Mouse (Mus musculus): ENCODE results near the gene Suz12. TPM values are rescaled to one million over a fixed set of nuclear protein-coding genes. Genes with fewer than 3 reads are reported as not detected.
A peak's percentile ranks its signal among the peaks of the same experiment; 100 is the strongest.
"Not testable (repeated sequence)": the region's sequence is repeated elsewhere in the genome, so short reads cannot be mapped to it uniquely, and the experiment has no call there.

The Suz12 gene
- polyA plus RNA-seq, 1 experiment from 2014 or later, result 23.6 TPM

DNA sequence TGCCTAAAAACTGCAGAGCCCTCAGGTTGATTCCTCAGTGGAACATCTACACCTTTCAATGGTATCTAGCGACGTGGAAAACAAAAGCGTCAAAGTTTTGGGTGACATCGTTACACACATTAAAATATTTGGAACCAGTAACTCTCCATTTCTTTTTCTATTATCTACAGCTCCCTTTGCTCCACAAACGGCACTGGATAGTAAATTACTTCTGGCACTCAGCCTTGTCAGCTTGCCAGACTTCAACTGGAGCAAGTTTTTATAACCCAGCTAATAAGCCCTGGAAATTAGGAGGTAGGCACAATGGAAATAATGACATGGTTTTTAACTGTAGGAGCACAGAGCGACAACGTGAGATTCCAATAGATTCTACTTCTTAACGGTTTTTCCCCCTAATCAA is 27.0 kb upstream of the Suz12 start:
- no peak overlapping the region for H3K27ac ChIP-seq (ENCODE audit: low read depth, low read length)
- WGBS, result 14% methylated on average over 8 of the region's 8 CpGs
- H3K4me2 ChIP-seq (ENCODE audit: low read length), result peak overlapping the region; percentile 10; the same call in 1 of the 2 replicates
- H3K36me3 ChIP-seq (ENCODE audit: control insufficient read depth, insufficient read depth, low read length), result no peaks in the 10 kb centered on the region
- DNase-seq (ENCODE audit: low spot score), result peak; percentile 90
- no peak overlapping the region for H3K9ac ChIP-seq (ENCODE audit: low read length)
- peaks cover 16% of the 10 kb centered on the region for H3K4me1 ChIP-seq (ENCODE audit: control insufficient read depth, insufficient read depth, low read length)
- no peaks in the 10 kb centered on the region for H3K9me3 ChIP-seq (replicated peaks; ENCODE audit: control insufficient read depth, low read length)
- no peak overlapping the region for H3K4me3 ChIP-seq (ENCODE audit: low read depth, low read length)
- ATAC-seq, result no peak
- no peaks in the 10 kb centered on the region for H3K27me3 ChIP-seq (replicated peaks; ENCODE audit: control insufficient read depth, insufficient read depth, low read length)

DNA sequence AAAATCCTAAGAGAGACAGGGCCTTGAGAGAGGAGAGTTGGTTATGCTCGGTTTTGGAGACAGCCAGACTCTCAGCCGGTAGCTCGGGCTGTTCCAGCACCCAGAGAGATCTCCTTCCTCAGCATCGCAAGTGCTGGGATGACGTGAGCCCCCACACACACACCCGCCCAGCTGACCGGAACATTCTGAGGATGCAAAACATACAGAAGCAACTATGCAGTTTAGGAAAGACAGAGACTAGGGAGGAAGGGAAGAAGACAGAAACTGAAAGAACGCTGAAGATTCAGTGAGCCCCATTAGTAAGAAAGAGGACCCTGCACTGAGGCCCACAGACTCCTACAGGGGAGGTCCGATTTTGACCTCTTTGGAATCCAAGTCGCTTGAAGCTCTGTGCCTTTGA is 25.2 kb upstream of the Suz12 start:
- Histone ChIP-seq H3K27ac (ENCODE audit: low read depth, low read length) (no peak overlapping the region), H3K9me3 (replicated peaks; ENCODE audit: control insufficient read depth, low read length) (no peaks in the 10 kb centered on the region), H3K4me3 (ENCODE audit: low read depth, low read length) (no peak overlapping the region), H3K9ac (ENCODE audit: low read length) (no peak overlapping the region), H3K4me1 (ENCODE audit: control insufficient read depth, insufficient read depth, low read length) (peaks cover 10% of the 10 kb centered on the region), H3K4me2 (ENCODE audit: low read length) (no peak overlapping the region), H3K36me3 (ENCODE audit: control insufficient read depth, insufficient read depth, low read length) (no peaks in the 10 kb centered on the region), H3K27me3 (replicated peaks; ENCODE audit: control insufficient read depth, insufficient read depth, low read length) (no peaks in the 10 kb centered on the region)
- ATAC-seq, result no peak
- DNase-seq (ENCODE audit: low spot score), result no peak
- 78% methylated on average over 10 of the region's 10 CpGs for WGBS

DNA sequence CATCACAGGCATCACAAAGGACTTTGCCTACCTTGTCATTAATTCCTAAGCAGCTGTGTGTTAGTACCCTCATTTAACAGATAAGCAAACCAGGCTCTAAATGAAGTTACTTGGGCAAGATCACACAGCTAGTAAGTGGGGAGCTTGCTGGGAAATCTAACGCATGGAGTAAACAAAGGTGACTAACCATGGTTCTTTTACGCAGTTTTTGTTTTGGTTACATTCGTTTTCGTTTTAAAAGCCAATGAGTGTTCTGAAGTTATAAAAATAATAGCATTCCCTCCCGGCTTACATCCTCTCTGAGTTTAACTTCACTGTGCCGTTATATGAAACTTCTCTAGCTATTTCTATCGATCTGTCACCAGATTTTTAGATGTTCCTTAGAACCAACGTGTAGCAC is 19.8 kb upstream of the Suz12 start:
- Histone ChIP-seq H3K9me3 (replicated peaks; ENCODE audit: control insufficient read depth, low read length) (no peaks in the 10 kb centered on the region), H3K36me3 (ENCODE audit: control insufficient read depth, insufficient read depth, low read length) (no peaks in the 10 kb centered on the region), H3K4me2 (ENCODE audit: low read length) (peak overlapping the region; percentile 71), H3K27ac (ENCODE audit: low read depth, low read length) (peak overlapping the region; percentile 83; the same call in 1 of the 2 replicates), H3K9ac (ENCODE audit: low read length) (peak overlapping the region; percentile 73), H3K4me3 (ENCODE audit: low read depth, low read length) (peak overlapping the region; percentile 47), H3K27me3 (replicated peaks; ENCODE audit: control insufficient read depth, insufficient read depth, low read length) (no peaks in the 10 kb centered on the region), H3K4me1 (ENCODE audit: control insufficient read depth, insufficient read depth, low read length) (no peaks in the 10 kb centered on the region)
- no peak for ATAC-seq
- WGBS, result 7% methylated on average over 8 of the region's 8 CpGs
- DNase-seq (ENCODE audit: low spot score), result no peak

DNA sequence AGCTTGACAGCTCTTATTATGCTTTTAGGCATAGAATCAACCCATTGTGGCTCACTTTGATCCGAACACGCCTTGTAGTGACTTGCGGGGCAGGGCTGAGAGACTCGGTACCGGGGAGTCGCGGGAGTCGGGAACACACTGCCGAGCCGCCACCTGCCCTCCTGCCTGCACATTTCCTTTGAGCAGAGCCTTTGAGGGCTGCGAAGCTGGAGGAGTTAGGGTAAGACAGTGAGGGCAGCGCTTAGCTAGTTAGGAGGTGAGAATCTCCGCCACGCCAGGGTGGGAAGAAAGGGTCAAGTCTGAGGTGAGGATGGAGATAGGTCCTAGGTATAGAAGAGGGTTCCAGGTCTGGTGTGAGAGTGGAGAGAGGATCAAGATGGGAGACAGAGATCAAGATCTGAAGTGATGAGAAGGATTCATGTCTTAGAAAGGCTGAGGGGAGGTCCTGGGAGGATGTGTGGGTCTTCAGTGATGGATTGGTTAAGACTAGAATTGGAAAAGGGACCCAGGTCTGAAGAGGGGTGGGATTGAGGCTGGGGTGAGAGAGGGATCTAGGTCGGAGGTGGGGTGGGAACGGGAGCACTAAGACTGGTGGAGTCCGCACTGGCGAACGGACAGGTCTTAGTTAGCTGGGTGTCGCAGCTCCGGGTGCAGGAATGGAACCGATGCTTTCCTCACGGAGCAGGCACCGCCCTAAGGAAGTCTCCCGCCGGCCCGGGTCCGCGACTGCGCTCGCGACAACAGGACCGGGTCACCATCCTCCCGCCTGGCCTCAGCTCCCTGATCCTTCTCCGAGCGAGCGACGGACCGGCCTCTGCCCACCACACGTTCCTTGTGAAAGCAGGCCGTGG is 19.1 kb upstream of the Suz12 start:
- peak overlapping the region; percentile 73 for H3K9ac ChIP-seq (ENCODE audit: low read length)
- under 1% methylated on average over 40 of the region's 41 CpGs for WGBS
- H3K4me3 ChIP-seq (ENCODE audit: low read depth, low read length), result peak overlapping the region; percentile 47
- H3K27me3 ChIP-seq (replicated peaks; ENCODE audit: control insufficient read depth, insufficient read depth, low read length), result no peaks in the 10 kb centered on the region
- no peaks in the 10 kb centered on the region for H3K36me3 ChIP-seq (ENCODE audit: control insufficient read depth, insufficient read depth, low read length)
- ATAC-seq (peak; percentile 67), DNase-seq (ENCODE audit: low spot score) (peak; percentile 55)
- no peaks in the 10 kb centered on the region for H3K4me1 ChIP-seq (ENCODE audit: control insufficient read depth, insufficient read depth, low read length)
- H3K27ac ChIP-seq (ENCODE audit: low read depth, low read length), result peak overlapping the region; percentile 83
- peak overlapping the region; percentile 71 for H3K4me2 ChIP-seq (ENCODE audit: low read length)
- no peaks in the 10 kb centered on the region for H3K9me3 ChIP-seq (replicated peaks; ENCODE audit: control insufficient read depth, low read length)

DNA sequence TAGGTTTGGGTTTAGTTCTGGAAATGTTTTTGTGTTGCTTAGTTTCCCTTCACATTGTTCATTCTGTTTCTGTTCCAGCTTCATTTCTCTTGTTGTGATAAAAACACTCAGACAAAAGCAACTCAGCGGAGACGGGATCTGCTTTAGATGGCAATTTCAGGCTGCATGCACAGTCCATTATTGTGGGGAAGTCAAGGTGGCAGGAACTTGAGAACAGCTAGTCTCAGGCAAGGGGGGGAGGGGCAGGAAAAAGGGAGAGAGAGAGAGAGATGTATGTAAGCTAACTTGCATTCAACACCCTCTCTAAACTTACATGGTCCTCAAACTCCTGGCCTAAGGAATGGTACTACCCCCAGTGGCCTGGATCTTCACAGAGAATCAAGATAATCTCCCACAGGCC is 17.5 kb upstream of the Suz12 start:
- ATAC-seq, result no peak
- Histone ChIP-seq H3K27me3 (replicated peaks; ENCODE audit: control insufficient read depth, insufficient read depth, low read length) (no peaks in the 10 kb centered on the region), H3K4me3 (ENCODE audit: low read depth, low read length) (peak overlapping the region; percentile 47)

DNA sequence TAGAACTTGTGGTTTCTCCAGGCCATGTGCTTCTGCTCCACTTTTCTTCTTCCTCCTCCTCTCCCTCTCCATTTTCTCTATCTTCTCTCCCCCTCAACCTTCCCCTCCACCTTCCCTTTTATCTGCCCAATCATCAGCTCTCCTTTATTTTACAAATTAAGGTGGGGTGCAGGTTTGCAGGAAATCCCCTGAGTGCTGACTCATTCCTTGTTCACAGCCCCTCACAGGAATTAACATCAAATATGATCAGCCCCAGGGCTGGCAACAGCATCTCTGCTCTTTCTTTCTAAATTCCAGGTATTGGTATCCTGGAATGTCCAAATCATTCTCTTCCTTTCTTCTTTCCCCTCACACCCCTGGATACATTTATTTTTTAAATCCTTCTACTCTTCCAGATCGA is 16.7 kb upstream of the Suz12 start:
- H3K4me1 ChIP-seq (ENCODE audit: control insufficient read depth, insufficient read depth, low read length), result no peaks in the 10 kb centered on the region
- no peak for ATAC-seq
- no peaks in the 10 kb centered on the region for H3K27me3 ChIP-seq (replicated peaks; ENCODE audit: control insufficient read depth, insufficient read depth, low read length)
- H3K9ac ChIP-seq (ENCODE audit: low read length), result no peak overlapping the region
- WGBS, result 100% methylated on average over 1 of the region's 1 CpGs
- H3K4me3 ChIP-seq (ENCODE audit: low read depth, low read length), result no peak overlapping the region
- no peak overlapping the region for H3K27ac ChIP-seq (ENCODE audit: low read depth, low read length)
- H3K9me3 ChIP-seq (replicated peaks; ENCODE audit: control insufficient read depth, low read length), result no peaks in the 10 kb centered on the region
- H3K4me2 ChIP-seq (ENCODE audit: low read length), result no peak overlapping the region
- DNase-seq (ENCODE audit: low spot score), result no peak
- H3K36me3 ChIP-seq (ENCODE audit: control insufficient read depth, insufficient read depth, low read length), result no peaks in the 10 kb centered on the region

More for the DNA sequence above, 17.5 kb upstream of the Suz12 start:
- DNase-seq (ENCODE audit: low spot score), result no peak
- no peaks in the 10 kb centered on the region for H3K4me1 ChIP-seq (ENCODE audit: control insufficient read depth, insufficient read depth, low read length)
- no peaks in the 10 kb centered on the region for H3K36me3 ChIP-seq (ENCODE audit: control insufficient read depth, insufficient read depth, low read length)
- no peak overlapping the region for H3K9ac ChIP-seq (ENCODE audit: low read length)
- peak overlapping the region; percentile 71 for H3K4me2 ChIP-seq (ENCODE audit: low read length)
- H3K27ac ChIP-seq (ENCODE audit: low read depth, low read length), result no peak overlapping the region
- WGBS, result 23% methylated on average over 2 of the region's 2 CpGs
- H3K9me3 ChIP-seq (replicated peaks; ENCODE audit: control insufficient read depth, low read length), result no peaks in the 10 kb centered on the region

DNA sequence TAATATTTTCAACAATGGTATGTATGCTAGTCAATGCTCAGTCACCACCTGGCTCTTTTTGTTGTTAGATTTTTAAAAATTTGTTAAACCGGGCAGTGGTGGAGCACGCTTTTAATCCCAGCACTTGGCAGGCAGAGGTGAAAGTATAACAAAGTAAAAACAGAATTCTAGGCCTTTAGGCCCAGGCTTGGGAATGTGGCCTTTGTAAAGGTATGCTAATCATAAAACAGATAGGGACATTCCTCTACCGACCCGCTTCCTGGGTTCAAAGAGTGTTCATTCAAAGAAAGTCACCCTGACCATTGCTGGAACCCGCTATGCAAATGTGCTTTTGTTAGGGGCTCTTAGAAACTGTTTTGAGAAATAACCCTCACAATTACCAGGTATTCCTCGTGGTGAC is 16.3 kb upstream of the Suz12 start:
- H3K4me2 ChIP-seq (ENCODE audit: low read length); H3K4me3 ChIP-seq (ENCODE audit: low read depth, low read length); ATAC-seq; H3K4me1 ChIP-seq (ENCODE audit: control insufficient read depth, insufficient read depth, low read length); H3K27me3 ChIP-seq (replicated peaks; ENCODE audit: control insufficient read depth, insufficient read depth, low read length); H3K9ac ChIP-seq (ENCODE audit: low read length); H3K36me3 ChIP-seq (ENCODE audit: control insufficient read depth, insufficient read depth, low read length); DNase-seq (ENCODE audit: low spot score); H3K27ac ChIP-seq (ENCODE audit: low read depth, low read length); H3K9me3 ChIP-seq (replicated peaks; ENCODE audit: control insufficient read depth, low read length): not testable (repeated sequence)
- WGBS, result 79% methylated on average over 6 of the region's 6 CpGs

DNA sequence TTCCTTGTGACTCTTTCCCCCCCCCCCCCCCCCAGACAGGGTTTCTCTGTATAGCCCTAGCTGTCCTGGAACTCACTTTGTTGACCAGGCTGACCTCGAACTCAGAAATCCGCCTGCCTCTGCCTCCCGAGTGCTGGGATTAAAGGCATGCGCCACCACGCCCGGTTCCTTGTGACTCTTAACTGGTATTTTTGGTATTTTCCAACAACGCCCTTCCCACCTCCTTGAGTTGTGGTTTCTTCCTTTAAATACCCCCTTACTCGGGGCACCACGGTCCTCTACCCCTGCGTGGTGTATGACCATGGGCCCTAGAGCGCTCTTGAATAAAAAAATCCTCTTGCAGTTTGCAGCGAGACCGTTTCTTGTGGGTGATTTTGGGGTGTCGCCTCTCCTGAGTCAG is 15.8 kb upstream of the Suz12 start:
- not testable (repeated sequence) for H3K9me3 ChIP-seq (replicated peaks; ENCODE audit: control insufficient read depth, low read length); DNase-seq (ENCODE audit: low spot score); H3K4me2 ChIP-seq (ENCODE audit: low read length); H3K4me1 ChIP-seq (ENCODE audit: control insufficient read depth, insufficient read depth, low read length); H3K27ac ChIP-seq (ENCODE audit: low read depth, low read length); H3K36me3 ChIP-seq (ENCODE audit: control insufficient read depth, insufficient read depth, low read length); ATAC-seq; H3K4me3 ChIP-seq (ENCODE audit: low read depth, low read length); H3K9ac ChIP-seq (ENCODE audit: low read length); H3K27me3 ChIP-seq (replicated peaks; ENCODE audit: control insufficient read depth, insufficient read depth, low read length)
- WGBS, result 96% methylated on average over 14 of the region's 14 CpGs

DNA sequence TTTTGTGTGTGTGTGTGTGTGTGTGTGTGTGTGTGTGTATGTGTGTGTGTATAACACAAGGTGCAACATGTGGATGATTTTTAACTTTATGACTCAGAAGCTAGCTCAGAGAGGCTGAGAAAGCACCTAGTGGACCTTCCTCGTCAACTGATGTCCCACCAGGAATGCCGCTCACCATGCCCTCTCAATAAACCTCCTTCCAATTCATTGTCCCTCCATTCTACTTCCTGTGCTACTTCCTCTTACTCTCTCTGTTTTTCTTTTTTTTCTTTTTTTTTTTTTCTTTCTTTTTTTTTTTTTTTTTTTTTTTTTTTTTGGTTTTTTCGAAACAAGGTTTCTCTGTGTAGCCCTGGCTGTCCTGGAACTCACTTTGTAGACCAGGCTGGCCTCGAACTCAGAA is 15.2 kb upstream of the Suz12 start:
- not testable (repeated sequence) for H3K27me3 ChIP-seq (replicated peaks; ENCODE audit: control insufficient read depth, insufficient read depth, low read length); ATAC-seq; H3K27ac ChIP-seq (ENCODE audit: low read depth, low read length); H3K4me3 ChIP-seq (ENCODE audit: low read depth, low read length); H3K4me2 ChIP-seq (ENCODE audit: low read length); H3K36me3 ChIP-seq (ENCODE audit: control insufficient read depth, insufficient read depth, low read length); H3K9me3 ChIP-seq (replicated peaks; ENCODE audit: control insufficient read depth, low read length); H3K4me1 ChIP-seq (ENCODE audit: control insufficient read depth, insufficient read depth, low read length); H3K9ac ChIP-seq (ENCODE audit: low read length); DNase-seq (ENCODE audit: low spot score)
- 95% methylated on average over 3 of the region's 4 CpGs for WGBS
